Mouse (Mus musculus) hindbrain, embryonic 11.5 days (tissue): ENCODE measurements around the gene Map10. TPM values are rescaled to one million over a fixed set of nuclear protein-coding genes. Genes with fewer than 3 reads are reported as not detected.

Experiments
- ATAC-seq: fragments of 200-750 bp; cut with Nextera tagmentation; 2 replicates; pipeline ENCODE4 v1.8.0; 2017; ENCODE audit warnings: mild to moderate bottlenecking, moderate TSS enrichment, moderate library complexity; ENCODE audit not compliant: low FRiP score
- DNase-seq: peaks from one replicate; pipeline ENCODE4 v3.0.0-alpha.2; 2015; ENCODE audit warnings: low spot score
- H3K27ac ChIP-seq: fragments of 300-500 bp; sonication (generic); 2 replicates; pipeline ENCODE4 v1.5.1; 2014; ENCODE audit warnings: mild to moderate bottlenecking, low read depth, low read length
- H3K27me3 ChIP-seq: fragments of 300-500 bp; sonication (generic); 2 replicates; pipeline ENCODE4 v1.6.1; 2014; ENCODE audit warnings: mild to moderate bottlenecking, low read length, moderate library complexity, mixed read lengths; ENCODE audit not compliant: control insufficient read depth, insufficient read depth
- H3K36me3 ChIP-seq: fragments of 300-500 bp; sonication (generic); 2 replicates; pipeline ENCODE4 v1.6.1; 2014; ENCODE audit warnings: mild to moderate bottlenecking, low read length, moderate library complexity, mixed read lengths; ENCODE audit not compliant: control insufficient read depth, insufficient read depth
- H3K4me1 ChIP-seq: fragments of 300-500 bp; sonication (generic); replicated peaks from 2 replicates; pipeline ENCODE4 v1.6.1; 2014; ENCODE audit warnings: low read length, mixed read lengths; ENCODE audit not compliant: control insufficient read depth, insufficient read depth
- H3K4me2 ChIP-seq: fragments of 300-500 bp; sonication (generic); replicated peaks from 2 replicates; pipeline ENCODE4 v1.6.1; 2014; ENCODE audit warnings: mild to moderate bottlenecking, low read depth, low read length
- H3K4me3 ChIP-seq: fragments of 300-500 bp; sonication (generic); 2 replicates; pipeline ENCODE4 v1.5.1; 2014; ENCODE audit warnings: low read depth, low read length
- H3K9ac ChIP-seq: fragments of 300-500 bp; sonication (generic); 2 replicates; pipeline ENCODE4 v1.6.1; 2014; ENCODE audit warnings: low read depth, low read length
- H3K9me3 ChIP-seq: fragments of 300-500 bp; sonication (generic); 2 replicates; pipeline ENCODE4 v1.6.1; 2016; ENCODE audit warnings: low read length; ENCODE audit not compliant: control insufficient read depth
- WGBS: fragments of 180-500 bp; shearing (Covaris S2); extraction: QIAGEN DNeasy Blood & Tissue Kit; methylation state at CpG from one replicate; pipeline ENCODE4 v1.1.7; 2014; 5-methylcytosine and 5-hydroxymethylcytosine counted together
- polyA plus RNA-seq: library from polyadenylated mRNA; unstranded; fragments of >200 nt; fragmentation: Nextera tagmentation; extraction: Ambion mirVana; gene quantifications from 2 replicates; pipeline ENCODE4 v1.2.1, GENCODE M21; 2014

The Map10 gene
- polyA plus RNA-seq, 1 experiment from 2014 or later = 7.7 TPM

- no peak overlapping the region for H3K27ac ChIP-seq
- H3K9me3 ChIP-seq = no peaks in the 10 kb centered on the region
- H3K4me1 ChIP-seq = no peaks in the 10 kb centered on the region
- 78% methylated on average over 10 of the region's 10 CpGs for WGBS
- no peak overlapping the region for H3K4me3 ChIP-seq
- H3K36me3 ChIP-seq = no peaks in the 10 kb centered on the region
- DNase-seq = no peak
- no peak overlapping the region for H3K9ac ChIP-seq
- H3K4me2 ChIP-seq = no peak overlapping the region
- no peaks in the 10 kb centered on the region for H3K27me3 ChIP-seq
- ATAC-seq = no peak
Observed at GRCm38 (mm10) chr8:125645757-125646478, 23.7 kb upstream of the Map10 start.

- no peak for DNase-seq
- no peak overlapping the region for H3K27ac ChIP-seq
- no peaks in the 10 kb centered on the region for H3K4me1 ChIP-seq
- H3K9ac ChIP-seq = no peak overlapping the region
- 75% methylated on average over 4 of the region's 4 CpGs for WGBS
- no peaks in the 10 kb centered on the region for H3K27me3 ChIP-seq
- H3K36me3 ChIP-seq = no peaks in the 10 kb centered on the region
- H3K4me2 ChIP-seq = no peak overlapping the region
- H3K9me3 ChIP-seq = no peaks in the 10 kb centered on the region
- no peak overlapping the region for H3K4me3 ChIP-seq
- no peak for ATAC-seq
Observed at GRCm38 (mm10) chr8:125649447-125649846, 20.2 kb upstream of the Map10 start.

- no peak overlapping the region for H3K27ac ChIP-seq
- no peaks in the 10 kb centered on the region for H3K27me3 ChIP-seq
- no peak overlapping the region for H3K4me2 ChIP-seq
- H3K9ac ChIP-seq = no peak overlapping the region
- WGBS = 89% methylated on average over 2 of the region's 2 CpGs
- no peak for ATAC-seq
- no peaks in the 10 kb centered on the region for H3K36me3 ChIP-seq
- H3K4me3 ChIP-seq = no peak overlapping the region
- H3K4me1 ChIP-seq = no peaks in the 10 kb centered on the region
- DNase-seq = no peak
- no peaks in the 10 kb centered on the region for H3K9me3 ChIP-seq
Observed at GRCm38 (mm10) chr8:125654821-125655220, 14.8 kb upstream of the Map10 start.

GRCm38 (mm10) chr8:125658508-125658907 is 11.1 kb upstream of the Map10 start:
- H3K4me1 ChIP-seq = no peaks in the 10 kb centered on the region
- WGBS = 52% methylated on average over 5 of the region's 5 CpGs
- H3K27ac ChIP-seq = no peak overlapping the region
- H3K27me3 ChIP-seq = no peaks in the 10 kb centered on the region
- H3K4me3 ChIP-seq = no peak overlapping the region
- ATAC-seq (peak; percentile 80), DNase-seq (peak; percentile 52)
- H3K9ac ChIP-seq = no peak overlapping the region
- H3K36me3 ChIP-seq = no peaks in the 10 kb centered on the region
- H3K9me3 ChIP-seq = no peaks in the 10 kb centered on the region
- H3K4me2 ChIP-seq = no peak overlapping the region

- no peak overlapping the region for H3K27ac ChIP-seq
- no peak overlapping the region for H3K4me2 ChIP-seq
- DNase-seq (no peak), ATAC-seq (0 out of 2 replicates have a peak, but pooled peaks have one; percentile 51)
- WGBS = 70% methylated on average over 4 of the region's 4 CpGs
- H3K9me3 ChIP-seq = no peaks in the 10 kb centered on the region
- no peak overlapping the region for H3K4me3 ChIP-seq
- no peaks in the 10 kb centered on the region for H3K27me3 ChIP-seq
- H3K4me1 ChIP-seq = no peaks in the 10 kb centered on the region
- H3K9ac ChIP-seq = no peak overlapping the region
- no peaks in the 10 kb centered on the region for H3K36me3 ChIP-seq
Observed at GRCm38 (mm10) chr8:125658926-125659325, 10.7 kb upstream of the Map10 start.

GRCm38 (mm10) chr8:125660397-125660796 is 9.2 kb upstream of the Map10 start:
- H3K9me3 ChIP-seq = no peaks in the 10 kb centered on the region
- H3K36me3 ChIP-seq = no peaks in the 10 kb centered on the region
- peak; percentile 30 for DNase-seq
- H3K27ac ChIP-seq = no peak overlapping the region
- no peak overlapping the region for H3K9ac ChIP-seq
- ATAC-seq = no peak
- H3K4me2 ChIP-seq = no peak overlapping the region
- no peaks in the 10 kb centered on the region for H3K4me1 ChIP-seq
- H3K4me3 ChIP-seq = no peak overlapping the region
- WGBS = 77% methylated on average over 6 of the region's 6 CpGs
- no peaks in the 10 kb centered on the region for H3K27me3 ChIP-seq

GRCm38 (mm10) chr8:125661958-125662668 is 7.5 kb upstream of the Map10 start:
- H3K27me3 ChIP-seq = no peaks in the 10 kb centered on the region; the same call in 1 of the 2 replicates
- H3K4me3 ChIP-seq = no peak overlapping the region
- H3K27ac ChIP-seq = no peak overlapping the region
- WGBS = 93% methylated on average over 12 of the region's 13 CpGs
- ATAC-seq (no peak), DNase-seq (no peak)
- no peak overlapping the region for H3K9ac ChIP-seq
- H3K4me2 ChIP-seq = no peak overlapping the region
- no peaks in the 10 kb centered on the region for H3K4me1 ChIP-seq
- H3K36me3 ChIP-seq = no peaks in the 10 kb centered on the region
- no peaks in the 10 kb centered on the region for H3K9me3 ChIP-seq

- ATAC-seq = no peak
- DNase-seq = no peak
- Histone ChIP-seq H3K4me1 (no peaks in the 10 kb centered on the region), H3K4me3 (no peak overlapping the region), H3K9ac (no peak overlapping the region), H3K27ac (no peak overlapping the region), H3K36me3 (no peaks in the 10 kb centered on the region), H3K4me2 (no peak overlapping the region), H3K9me3 (no peaks in the 10 kb centered on the region), H3K27me3 (no peaks in the 10 kb centered on the region; the same call in 1 of the 2 replicates)
- WGBS = 72% methylated on average over 6 of the region's 6 CpGs
Observed at GRCm38 (mm10) chr8:125662669-125663048, 7.0 kb upstream of the Map10 start.
